Mouse (Mus musculus): Measurements from ENCODE around the gene Litaf.
A peak's percentile ranks its signal among the peaks of the same experiment; 100 is the strongest.
"Not testable (repeated sequence)": the region's sequence is repeated elsewhere in the genome, so short reads cannot be mapped to it uniquely, and the experiment has no call there.

Litaf gene

GRCm38 (mm10) chr16:11022113-11022489, 43.9 kb downstream of the Litaf start:
- no peak for DNase-seq (ENCODE audit: low read depth, low spot score)

- no peak for DNase-seq (ENCODE audit: low read depth, low spot score)
Measured at GRCm38 (mm10) chr16:11021403-11022112, 44.4 kb downstream of the Litaf start.

GRCm38 (mm10) chr16:11017807-11018595, 48.0 kb downstream of the Litaf start:
- no peak for DNase-seq (ENCODE audit: low read depth, low spot score)

- no peak for DNase-seq (ENCODE audit: low read depth, low spot score)
Measured at GRCm38 (mm10) chr16:11016353-11016752, 49.6 kb downstream of the Litaf start.

GRCm38 (mm10) chr16:11014407-11014806, 51.5 kb downstream of the Litaf start:
- no peak for DNase-seq (ENCODE audit: low read depth, low spot score)

- DNase-seq (ENCODE audit: low read depth, low spot score) = not testable (repeated sequence)
Measured at GRCm38 (mm10) chr16:11013464-11014147, 52.4 kb downstream of the Litaf start.

GRCm38 (mm10) chr16:11012571-11013463, 53.1 kb downstream of the Litaf start:
- no peak for DNase-seq (ENCODE audit: low read depth, low spot score)

- no peak for DNase-seq (ENCODE audit: low read depth, low spot score)
Measured at GRCm38 (mm10) chr16:11011939-11012338, 54.0 kb downstream of the Litaf start.

- DNase-seq (ENCODE audit: low read depth, low spot score) = no peak
Measured at GRCm38 (mm10) chr16:11011206-11011605, 54.8 kb downstream of the Litaf start.

- no peak for DNase-seq (ENCODE audit: low read depth, low spot score)
Measured at GRCm38 (mm10) chr16:11010270-11010669, 55.7 kb downstream of the Litaf start.

GRCm38 (mm10) chr16:11008162-11008991, 57.6 kb downstream of the Litaf start:
- DNase-seq (ENCODE audit: low read depth, low spot score) = no peak

- no peak for DNase-seq (ENCODE audit: low read depth, low spot score)
Measured at GRCm38 (mm10) chr16:11006100-11006499, 59.9 kb downstream of the Litaf start.

- DNase-seq (ENCODE audit: low read depth, low spot score) = no peak
Measured at GRCm38 (mm10) chr16:11001703-11002659, 64.0 kb downstream of the Litaf start.

GRCm38 (mm10) chr16:10999809-11000208, 66.1 kb downstream of the Litaf start:
- DNase-seq (ENCODE audit: low read depth, low spot score) = no peak

- DNase-seq (ENCODE audit: low read depth, low spot score) = no peak
Measured at GRCm38 (mm10) chr16:10998224-10998623, 67.7 kb downstream of the Litaf start.

GRCm38 (mm10) chr16:10996576-10996975, 69.4 kb downstream of the Litaf start:
- DNase-seq (ENCODE audit: low read depth, low spot score) = no peak

GRCm38 (mm10) chr16:10993032-10993744, 72.8 kb downstream of the Litaf start:
- peak; percentile 38 for DNase-seq (ENCODE audit: low read depth, low spot score)
